Mouse (Mus musculus): ENCODE data around the gene Larp1b.

Gene Larp1b

GRCm38 (mm10) chr3:41083790-41084112 lies 134.1 kb downstream of the Larp1b start:
- no peak for DNase-seq

DNA sequence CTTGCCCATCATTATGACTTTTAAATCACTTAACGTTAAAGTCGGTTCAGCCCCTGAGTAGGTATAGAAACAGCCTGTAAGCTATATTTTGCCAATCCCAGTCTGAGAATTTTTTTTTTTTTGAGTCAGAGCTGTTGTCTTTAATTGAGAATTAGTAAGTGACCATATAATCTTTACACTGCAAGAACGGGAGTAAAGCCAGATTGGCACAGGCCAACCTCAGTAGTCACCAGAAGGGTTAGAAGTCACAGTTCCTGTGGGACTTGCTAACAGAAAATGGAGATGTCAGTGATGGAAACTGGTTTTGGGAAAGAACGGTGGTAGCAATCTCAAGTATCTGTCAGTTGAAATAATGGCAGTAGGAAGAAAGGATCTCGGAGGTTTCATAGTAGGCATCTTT lies 134.8 kb downstream of the Larp1b start:
- DNase-seq: no peak

GRCm38 (mm10) chr3:41087071-41087470 lies 137.4 kb downstream of the Larp1b start:
- no peak for DNase-seq
